Mouse (Mus musculus) Patski (cell line): Measurements from ENCODE around the gene Junb. TPM values are rescaled to one million over a fixed set of nuclear protein-coding genes. Genes with fewer than 3 reads are reported as not detected.
A peak's percentile ranks its signal among the peaks of the same experiment; 100 is the strongest.

Experiments used
- ATAC-seq: fragments of 100-300 bp; one replicate; pipeline ENCODE4 v1.8.0; 2021
- CTCF ChIA-PET: fragments of 350-600 bp; sonication (Branson Sonifier 250); formaldehyde crosslinking; loops from one replicate; lab custom pipeline; 2022; ENCODE audit warnings: inconsistent platforms; lab: Charles Lee
- POLR2A ChIA-PET: fragments of 350-600 bp; sonication (Branson Sonifier 250); formaldehyde crosslinking; loops from one replicate; lab custom pipeline; 2022; ENCODE audit warnings: antibody characterized with exemption, inconsistent platforms; lab: Charles Lee
- DNase-seq: peaks from one replicate; pipeline ENCODE4 v3.0.0-alpha.2; 2011; ENCODE audit warnings: low read depth, low spot score
- H3K27me3 ChIP-seq: fragments of 371-371 bp; one replicate; pipeline ENCODE4 v1.5.1; 2021
- CTCF ChIP-seq: fragments of 100-300 bp; IDR thresholded peaks from one replicate; pipeline ENCODE4 v1.5.1; 2021
- in situ Hi-C: fragments of 300-500 bp; cut with MboI; formaldehyde crosslinking; loops from 3 replicates; pipeline ENCODE4 v1.11.1; 2018; ENCODE audit warnings: low pct_unique_long_range_greater_than_20kb, mixed read lengths
- polyA plus RNA-seq: library from polyadenylated mRNA; unstranded; gene quantifications from one replicate; pipeline ENCODE4 v1.2.3, GENCODE M21; 2021

Gene Junb
- polyA plus RNA-seq, 1 experiment from 2014 or later, result 280 TPM

- in situ Hi-C loops, result no loop called here
- POLR2A ChIA-PET, result interaction anchor here (0.6 to 9.8 kb wide), 10 partner anchors 9 to 313 kb away, joined by 3 to 225 read pairs (median 6); partner anchors contain the start of genes Gm5741, Hook2, Ier2 and Trir
- H3K27me3 ChIP-seq, result no peaks in the 10 kb centered on the region
- DNase-seq (no peak), ATAC-seq (no peak)
- CTCF ChIA-PET, result interaction anchor here (1.0 to 13.4 kb wide), 10 partner anchors 9 to 70 kb away, joined by 3 to 351 read pairs (median 8); partner anchors contain the start of gene Hook2
- no peak for TF ChIP-seq CTCF
Observed at GRCm38 (mm10) chr8:84975434-84975833, 3.1 kb downstream of the Junb start.

- in situ Hi-C loops, result no loop called here
- no peak for ATAC-seq
- POLR2A ChIA-PET, result interaction anchor here (1.1 to 9.8 kb wide), 7 partner anchors 8 to 312 kb away, joined by 3 to 225 read pairs (median 5); partner anchors contain the start of genes Hook2 and Ier2
- no peak for DNase-seq
- H3K27me3 ChIP-seq, result no peaks in the 10 kb centered on the region
- CTCF ChIA-PET, result interaction anchor here (0.9 to 13.4 kb wide), 12 partner anchors 9 to 69 kb away, joined by 3 to 351 read pairs (median 8); partner anchors contain the start of gene Hook2
- no peak for TF ChIP-seq CTCF
Observed at GRCm38 (mm10) chr8:84974543-84975142, 3.9 kb downstream of the Junb start.

- H3K27me3 ChIP-seq, result no peaks in the 10 kb centered on the region
- ATAC-seq (no peak), DNase-seq (no peak)
- CTCF ChIA-PET, result interaction anchor here (0.9 to 13.4 kb wide), 13 partner anchors 8 to 161 kb away, joined by 3 to 351 read pairs (median 8); partner anchors contain the start of gene Hook2
- POLR2A ChIA-PET, result interaction anchor here (1.1 to 9.8 kb wide), 5 partner anchors 14 to 55 kb away, joined by 3 to 225 read pairs (median 5); partner anchors contain the start of gene Hook2
- in situ Hi-C loops, result no loop called here
- TF ChIP-seq CTCF, result no peak
Observed at GRCm38 (mm10) chr8:84973803-84974542, 4.5 kb downstream of the Junb start.

GRCm38 (mm10) chr8:84973079-84973478, 5.4 kb downstream of the Junb start:
- ATAC-seq, result no peak
- no peak for DNase-seq
- CTCF ChIA-PET, result interaction anchor here (1.4 to 13.4 kb wide), 4 partner anchors 16 to 160 kb away, joined by 3 to 351 read pairs (median 26); partner anchors contain the start of gene Hook2
- no peaks in the 10 kb centered on the region for H3K27me3 ChIP-seq
- in situ Hi-C loops, result no loop called here
- POLR2A ChIA-PET, result interaction anchor here (9.8 kb wide), 1 partner anchor 15 kb away, joined by 225 read pairs; the partner anchor contains the start of gene Hook2
- TF ChIP-seq CTCF, result no peak

GRCm38 (mm10) chr8:84970913-84971312, 7.6 kb downstream of the Junb start:
- no peak for ATAC-seq
- DNase-seq, result no peak
- ChIA-PET POLR2A (interaction anchor here (1.5 to 2.0 kb wide), 3 partner anchors 11 to 19 kb away, joined by 5 to 6 read pairs (median 6); partner anchors contain the start of gene Hook2), CTCF (interaction anchor here (5.2 to 13.4 kb wide), 2 partner anchors 20 to 26 kb away, joined by 44 to 351 read pairs; partner anchors contain the start of gene Hook2)
- in situ Hi-C loops, result no loop called here
- H3K27me3 ChIP-seq, result no peaks in the 10 kb centered on the region
- no peak for TF ChIP-seq CTCF

GRCm38 (mm10) chr8:84970135-84970790, 8.3 kb downstream of the Junb start:
- no peak for ATAC-seq
- ChIA-PET CTCF (interaction anchor here (13.4 kb wide), 1 partner anchor 20 kb away, joined by 351 read pairs; the partner anchor contains the start of gene Hook2), POLR2A (interaction anchor here (1.5 to 2.7 kb wide), 5 partner anchors 10 to 20 kb away, joined by 5 to 15 read pairs (median 6); partner anchors contain the start of gene Hook2)
- no peaks in the 10 kb centered on the region for H3K27me3 ChIP-seq
- no peak for TF ChIP-seq CTCF
- no peak for DNase-seq
- in situ Hi-C loops, result no loop called here

GRCm38 (mm10) chr8:84969241-84970134, 9.0 kb downstream of the Junb start, which contains the start of the genes Gm49661, Prdx2 and Rnaseh2a:
Gene Gm49661, minus strand, starts transcription at chr8:84969433.
Gene Prdx2, plus strand, starts transcription at chr8:84969587.
Gene Rnaseh2a, minus strand, starts transcription at chr8:84969767.
- DNase-seq (no peak), ATAC-seq (peak; percentile 10)
- ChIA-PET CTCF (interaction anchor here (1.0 to 13.4 kb wide), 2 partner anchors 21 to 41 kb away, joined by 3 to 351 read pairs; partner anchors contain the start of gene Hook2), POLR2A (interaction anchor here (1.0 to 2.7 kb wide), 8 partner anchors 8 to 44 kb away, joined by 3 to 15 read pairs (median 6); partner anchors contain the start of gene Hook2)
- H3K27me3 ChIP-seq, result no peaks in the 10 kb centered on the region
- TF ChIP-seq CTCF, result no peak
- in situ Hi-C loops, result no loop called here

GRCm38 (mm10) chr8:84968650-84969049, 9.9 kb downstream of the Junb start:
- POLR2A ChIA-PET, result interaction anchor here (1.0 to 2.7 kb wide), 5 partner anchors 9 to 44 kb away, joined by 3 to 15 read pairs (median 8); no protein-coding TSS in a partner anchor
- in situ Hi-C loops, result no loop called here
- DNase-seq (no peak), ATAC-seq (no peak)
- H3K27me3 ChIP-seq, result no peaks in the 10 kb centered on the region
- no peak for TF ChIP-seq CTCF
- CTCF ChIA-PET, result interaction anchor here (0.9 to 13.4 kb wide), 3 partner anchors 21 to 41 kb away, joined by 3 to 351 read pairs (median 3); partner anchors contain the start of gene Hook2
